8 mouse cellular contexts compared by ENCODE assay signal in genomic region chr4:155869317-155870033, GRCm38 (mm10). TPM values are rescaled to one million over a fixed set of nuclear protein-coding genes. Genes with fewer than 3 reads are reported as not detected.
DNase-seq lines count a peak whose midpoint lies in the region; ATAC-seq lines count a peak whose summit lies in the region.

Gene Cptp (minus strand): TSS chr4:155869440.
Gene Ints11 (plus strand): TSS chr4:155869546.

- peak within 1 kb of the TSS; percentile 55; the same call in 1 of the 2 replicates for H3K27ac ChIP-seq in heart, embryonic 13.5 days (replicated peaks)
- H3K27ac ChIP-seq in liver, embryonic 12.5 days: peak within 1 kb of the TSS; percentile 67
- peak within 1 kb of the TSS; percentile 59; the same call in 1 of the 2 replicates for H3K27ac ChIP-seq in stomach, embryonic 15.5 days

- peak; percentile 98 for ATAC-seq in erythroid progenitor cell, adult 5-6 weeks (replicated peaks; ENCODE audit: low FRiP score, poor library complexity, severe bottlenecking)
- ATAC-seq in heart, embryonic 13.5 days (ENCODE audit: extremely low read depth, insufficient number of reproducible peaks, low FRiP score, low TSS enrichment): peak; percentile 96
- ATAC-seq in liver, embryonic 12.5 days: peak; percentile 97
- ATAC-seq in stomach, embryonic 15.5 days (ENCODE audit: insufficient read depth, low FRiP score, low read depth): peak; percentile 97

- H3K36me3 ChIP-seq in heart, embryonic 13.5 days: peaks cover 53% of the 10 kb centered on the region
- peaks cover 56% of the 10 kb centered on the region for H3K36me3 ChIP-seq in liver, embryonic 12.5 days
- peaks cover 26% of the 10 kb centered on the region for H3K36me3 ChIP-seq in stomach, embryonic 15.5 days

- H3K4me3 ChIP-seq in heart, embryonic 13.5 days: peak within 1 kb of the TSS; percentile 72
- peak within 1 kb of the TSS; percentile 71 for H3K4me3 ChIP-seq in liver, embryonic 12.5 days
- peak within 1 kb of the TSS; percentile 82 for H3K4me3 ChIP-seq in stomach, embryonic 15.5 days (replicated peaks)

- H3K4me1 ChIP-seq in heart, embryonic 13.5 days: peaks cover 22% of the 10 kb centered on the region
- peaks cover 36% of the 10 kb centered on the region for H3K4me1 ChIP-seq in liver, embryonic 12.5 days
- peaks cover 13% of the 10 kb centered on the region for H3K4me1 ChIP-seq in stomach, embryonic 15.5 days

- WGBS in heart, embryonic 13.5 days: under 1% methylated on average over 63 of the region's 63 CpGs
- WGBS in liver, embryonic 12.5 days (ENCODE audit: insufficient replicate concordance): 1% methylated on average over 63 of the region's 63 CpGs
- WGBS in stomach, embryonic 15.5 days: under 1% methylated on average over 63 of the region's 63 CpGs

- no peaks in the 10 kb centered on the region for H3K27me3 ChIP-seq in heart, embryonic 13.5 days (replicated peaks)
- H3K27me3 ChIP-seq in liver, embryonic 12.5 days (replicated peaks): no peaks in the 10 kb centered on the region
- H3K27me3 ChIP-seq in stomach, embryonic 15.5 days (replicated peaks): no peaks in the 10 kb centered on the region

- H3K4me2 ChIP-seq in heart, embryonic 13.5 days: peak within 1 kb of the TSS; percentile 97
- H3K4me2 ChIP-seq in liver, embryonic 12.5 days: peak within 1 kb of the TSS; percentile 94
- H3K4me2 ChIP-seq in stomach, embryonic 15.5 days: peak within 1 kb of the TSS; percentile 91

- peak; percentile 96 for DNase-seq in CD4-positive helper T cell, adult 2 months (ENCODE audit: low read depth, low spot score)
- peak; percentile 90 for DNase-seq in brain, embryonic 18.5 days (ENCODE audit: low read depth, low spot score)
- peak; percentile 98 for DNase-seq in kidney, postnatal 10 days
- peak; percentile 93 to 94 for DNase-seq in natural killer cell, adult 2 months (ENCODE audit: low spot score in 2 of 2)

- peak within 1 kb of the TSS; percentile 95 for H3K9ac ChIP-seq in heart, embryonic 13.5 days
- peak within 1 kb of the TSS; percentile 82 for H3K9ac ChIP-seq in liver, embryonic 12.5 days
- H3K9ac ChIP-seq in stomach, embryonic 15.5 days: peak within 1 kb of the TSS; percentile 78

- no peaks in the 10 kb centered on the region for H3K9me3 ChIP-seq in heart, embryonic 13.5 days
- no peaks in the 10 kb centered on the region for H3K9me3 ChIP-seq in liver, embryonic 12.5 days (replicated peaks)
- no peaks in the 10 kb centered on the region for H3K9me3 ChIP-seq in stomach, embryonic 15.5 days

RNA-seq across cellular contexts. Expression of gene Cptp, which starts in this region (rescaled TPM):
- 3.4 and 9.4 TPM in 2 replicates for total RNA-seq in erythroid progenitor cell, adult 5-6 weeks (2015; ENCODE audit: low replicate concordance)
- 5.6 and 12.6 TPM in 2 replicates for total RNA-seq in erythroid progenitor cell, adult 5-6 weeks (2017; ENCODE audit: low replicate concordance)
- 9.1 and 9.8 TPM in 2 replicates for polyA plus RNA-seq in heart, embryonic 13.5 days (2015; fragmentation: Nextera tagmentation; extraction: Ambion mirVana)
- polyA plus RNA-seq in liver, embryonic 12.5 days (2016; fragmentation: Nextera tagmentation; extraction: Ambion mirVana): 10.3 and 10.8 TPM in 2 replicates
- polyA plus RNA-seq in stomach, embryonic 15.5 days (2015; fragmentation: Nextera tagmentation; extraction: Ambion mirVana): 14.7 and 15.7 TPM in 2 replicates

RNA-seq across cellular contexts. Expression of gene Ints11, which starts in this region (rescaled TPM):
- 14.7 and 28.8 TPM in 2 replicates for total RNA-seq in erythroid progenitor cell, adult 5-6 weeks (2015; ENCODE audit: low replicate concordance)
- total RNA-seq in erythroid progenitor cell, adult 5-6 weeks (2017; ENCODE audit: low replicate concordance): 7.9 and 33.2 TPM in 2 replicates
- polyA plus RNA-seq in heart, embryonic 13.5 days (2015; fragmentation: Nextera tagmentation; extraction: Ambion mirVana): 36.0 and 36.4 TPM in 2 replicates
- polyA plus RNA-seq in liver, embryonic 12.5 days (2016; fragmentation: Nextera tagmentation; extraction: Ambion mirVana): 50.0 and 51.4 TPM in 2 replicates
- 59.7 and 60.7 TPM in 2 replicates for polyA plus RNA-seq in stomach, embryonic 15.5 days (2015; fragmentation: Nextera tagmentation; extraction: Ambion mirVana)

Comparison
In these comparisons a context has a peak if more than half of its experiments do, and no peak if none do; other contexts are left out.
1. Peak in every context shown above with its lines: DNase-seq, ATAC-seq, H3K4me3 ChIP-seq and H3K27ac ChIP-seq.